Comparison of ENCODE assay signal across 9 mouse cellular contexts in genomic region chr1:131139102-131140095, GRCm38 (mm10). TPM values are rescaled to one million over a fixed set of nuclear protein-coding genes. Genes with fewer than 3 reads are reported as not detected.
DNase-seq lines count a peak whose midpoint lies in the region; ATAC-seq and TF ChIP-seq lines count a peak whose summit lies in the region.
"Had no signal": no experiment of that assay in that cellular context is flagged by ENCODE, and none has a peak within 500 bp of the region (broad histone marks: within the 10 kb centered on the region; RNA-seq: fewer than 3 reads in every experiment).

No protein-coding gene starts in this region.

- peaks cover 53% of the 10 kb centered on the region for H3K4me1 ChIP-seq in erythroblast, embryonic 14.5 days (ENCODE audit: control insufficient read depth)
- no peaks in the 10 kb centered on the region for H3K4me1 ChIP-seq in lung, postnatal 0 days (ENCODE audit: insufficient read depth, low read depth, low read length)

- TF ChIP-seq EP300 in lung, postnatal 0 days (IDR thresholded peaks at IDR 0.05) = peak; percentile 45; the same call in 1 of the 2 replicates

- H3K4me2 ChIP-seq in lung, postnatal 0 days (replicated peaks; ENCODE audit: low read depth, low read length) = peak overlapping the region; percentile 96

- H3K36me3 ChIP-seq in erythroblast, embryonic 14.5 days (ENCODE audit: control insufficient read depth) = peaks cover 21% of the 10 kb centered on the region
- no peaks in the 10 kb centered on the region for H3K36me3 ChIP-seq in lung, postnatal 0 days (ENCODE audit: insufficient read depth, low read length)

- no peak overlapping the region for H3K9ac ChIP-seq in lung, postnatal 0 days (replicated peaks; ENCODE audit: low read depth)

- no peaks in the 10 kb centered on the region for H3K27me3 ChIP-seq in erythroblast, embryonic 14.5 days (ENCODE audit: control insufficient read depth)
- no peaks in the 10 kb centered on the region for H3K27me3 ChIP-seq in lung, postnatal 0 days (replicated peaks; ENCODE audit: insufficient read depth, low read length)
- H3K27me3 ChIP-seq: Patski had no signal

- peak overlapping the region; percentile 79 for H3K27ac ChIP-seq in lung, postnatal 0 days (ENCODE audit: low read length)

- H3K9me3 ChIP-seq in erythroblast, embryonic 14.5 days (ENCODE audit: control insufficient read depth, low read length) = no peaks in the 10 kb centered on the region
- H3K9me3 ChIP-seq in lung, postnatal 0 days (ENCODE audit: low read length) = no peaks in the 10 kb centered on the region

- TF ChIP-seq CTCF in lung, postnatal 0 days (IDR thresholded peaks at IDR 0.05) = no peak

- 53% methylated on average over 11 of the region's 11 CpGs for WGBS in lung, postnatal 0 days

- peak overlapping the region; percentile 73 for H3K4me3 ChIP-seq in erythroblast, embryonic 14.5 days (replicated peaks)
- H3K4me3 ChIP-seq in lung, postnatal 0 days (ENCODE audit: low read depth, low read length) = peak overlapping the region; percentile 73

- DNase-seq in Muller cell, postnatal 12 days (ENCODE audit: inconsistent ontology term) = peak; percentile 68
- DNase-seq in lung, postnatal 0 days (ENCODE audit: low spot score) = peak; percentile 75
- no peak for DNase-seq in ovary, adult 18-20 months (ENCODE audit: low spot score)
- no peak for DNase-seq in gastrocnemius, postnatal 14 days
- DNase-seq in left cerebral cortex, adult 8-10 months (ENCODE audit: low spot score in 2 of 2) = no peak

- intact Hi-C loops in gastrocnemius, postnatal 14 days (cut with DNase I; ENCODE audit: low total_unique reads) = no loop called here

- no peak for ATAC-seq in erythroblast, adult 5-6 weeks (replicated peaks; ENCODE audit: low FRiP score, poor library complexity, severe bottlenecking)
- peak; percentile 57 for ATAC-seq in granulocyte monocyte progenitor cell, adult 5-6 weeks (replicated peaks; ENCODE audit: poor library complexity, severe bottlenecking)
- peak; percentile 48; the same call in 1 of the 2 replicates for ATAC-seq in lung, postnatal 0 days

RNA-seq across cellular contexts. Expression of gene Dyrk3, which starts 1.3 kb away (rescaled TPM):
- 3.7 and 5.1 TPM in 2 replicates for polyA plus RNA-seq in erythroblast, embryonic 14.5 days (2012)
- 92.8 and 106 TPM in 2 replicates for total RNA-seq in erythroblast, adult 5-6 weeks (2015; ENCODE audit: low replicate concordance)
- total RNA-seq in erythroblast, adult 5-6 weeks (2017; ENCODE audit: low replicate concordance) = 97.3 and 107 TPM in 2 replicates
- total RNA-seq in granulocyte monocyte progenitor cell, adult 5-6 weeks (2014; fragmentation: Nextera tagmentation) = 6.1 and 6.2 TPM in 2 replicates
- 4.1 and 6.3 TPM in 2 replicates for total RNA-seq in granulocyte monocyte progenitor cell, adult 5-6 weeks (2017)
- polyA plus RNA-seq in lung, postnatal 0 days (2015; fragmentation: Nextera tagmentation; extraction: Ambion mirVana) = 3.4 and 4.7 TPM in 2 replicates
- under 1 TPM; 0.07 to 0.14 TPM for total RNA-seq in gastrocnemius, postnatal 14 days (2021)
- 10 to 100 TPM in 2 of 4 experiments, 1 to 10 TPM in 2; 7.8 to 11.0 (median 9.7) TPM for total RNA-seq in left cerebral cortex, adult 8-10 months (2022)

RNA-seq across cellular contexts. Expression of gene Eif2d, which starts 13.6 kb away (rescaled TPM):
- 2.4 and 2.8 TPM in 2 replicates for polyA plus RNA-seq in erythroblast, embryonic 14.5 days (2012)
- 10.8 and 13.6 TPM in 2 replicates for total RNA-seq in erythroblast, adult 5-6 weeks (2015; ENCODE audit: low replicate concordance)
- 10.9 and 12.4 TPM in 2 replicates for total RNA-seq in erythroblast, adult 5-6 weeks (2017; ENCODE audit: low replicate concordance)
- 43.3 and 44.9 TPM in 2 replicates for total RNA-seq in granulocyte monocyte progenitor cell, adult 5-6 weeks (2014; fragmentation: Nextera tagmentation)
- total RNA-seq in granulocyte monocyte progenitor cell, adult 5-6 weeks (2017) = 17.1 and 25.6 TPM in 2 replicates
- polyA plus RNA-seq in lung, postnatal 0 days (2015; fragmentation: Nextera tagmentation; extraction: Ambion mirVana) = 36.3 and 42.5 TPM in 2 replicates
- 10 to 100 TPM; 23.1 to 26.1 TPM for total RNA-seq in gastrocnemius, postnatal 14 days (2021)
- 10 to 100 TPM; 33.1 to 38.1 (median 34.4) TPM for total RNA-seq in left cerebral cortex, adult 8-10 months (2022)

RNA-seq across cellular contexts. Expression of gene Mapkapk2, which starts 41.8 kb away (rescaled TPM):
- polyA plus RNA-seq in erythroblast, embryonic 14.5 days (2012) = 1.3 and 1.5 TPM in 2 replicates
- 38.0 and 49.5 TPM in 2 replicates for total RNA-seq in erythroblast, adult 5-6 weeks (2015; ENCODE audit: low replicate concordance)
- total RNA-seq in erythroblast, adult 5-6 weeks (2017; ENCODE audit: low replicate concordance) = 26.3 and 33.3 TPM in 2 replicates
- total RNA-seq in granulocyte monocyte progenitor cell, adult 5-6 weeks (2014; fragmentation: Nextera tagmentation) = 212 and 254 TPM in 2 replicates
- total RNA-seq in granulocyte monocyte progenitor cell, adult 5-6 weeks (2017) = 209 and 233 TPM in 2 replicates
- polyA plus RNA-seq in lung, postnatal 0 days (2015; fragmentation: Nextera tagmentation; extraction: Ambion mirVana) = 62.4 and 65.0 TPM in 2 replicates
- total RNA-seq in gastrocnemius, postnatal 14 days (2021) = 100 to 1,000 TPM; 151 to 154 TPM
- 10 to 100 TPM; 28.3 to 33.7 (median 31.7) TPM for total RNA-seq in left cerebral cortex, adult 8-10 months (2022)

Comparison
In these comparisons a context has a peak if more than half of its experiments do, and no peak if none do; other contexts are left out.
1. DNase-seq: peak in Muller cell, postnatal 12 days (single experiment) and lung, postnatal 0 days (single experiment); none in ovary, adult 18-20 months (single experiment), gastrocnemius, postnatal 14 days (single experiment) and left cerebral cortex, adult 8-10 months (0 of 2).
2. RNA of gene Dyrk3, which starts 1.3 kb away (total RNA-seq): 92.8 to 107 TPM in erythroblast, adult 5-6 weeks; 7.8 to 11.0 TPM in left cerebral cortex, adult 8-10 months, 4.1 to 6.3 TPM in granulocyte monocyte progenitor cell, adult 5-6 weeks and 0.07 to 0.14 TPM in gastrocnemius, postnatal 14 days; every median in the first group is over 4 times any median in the second.